Mouse (Mus musculus): ENCODE data around the gene Oxsr1. TPM values are rescaled to one million over a fixed set of nuclear protein-coding genes. Genes with fewer than 3 reads are reported as not detected.
"Not testable (repeated sequence)": the region's sequence is repeated elsewhere in the genome, so short reads cannot be mapped to it uniquely, and the experiment has no call there.

The Oxsr1 gene
- 37.3 and 38.1 TPM in 2 replicates for polyA plus RNA-seq (2012; rRNA removed)

GRCm38 (mm10) chr9:119322289-119323259, at the start of gene Oxsr1:
Gene Oxsr1 (minus strand): TSS chr9:119322427.
- DNase-seq (ENCODE audit: low spot score): peak; percentile 97

GRCm38 (mm10) chr9:119371251-119371650, 49.0 kb upstream of the Oxsr1 start:
- DNase-seq (ENCODE audit: low spot score): no peak

GRCm38 (mm10) chr9:119370770-119371169, 48.5 kb upstream of the Oxsr1 start:
- DNase-seq (ENCODE audit: low spot score): not testable (repeated sequence)

GRCm38 (mm10) chr9:119368367-119368766, 46.1 kb upstream of the Oxsr1 start:
- DNase-seq (ENCODE audit: low spot score): no peak

- no peak for DNase-seq (ENCODE audit: low spot score)
Measured at GRCm38 (mm10) chr9:119365284-119365683, 43.1 kb upstream of the Oxsr1 start, which contains the start of gene Slc22a14. Gene Slc22a14 (minus strand): TSS chr9:119365553.

- no peak for DNase-seq (ENCODE audit: low spot score)
Measured at GRCm38 (mm10) chr9:119363229-119363628, 41.0 kb upstream of the Oxsr1 start.

GRCm38 (mm10) chr9:119361416-119361815, 39.2 kb upstream of the Oxsr1 start:
- DNase-seq (ENCODE audit: low spot score): no peak

- DNase-seq (ENCODE audit: low spot score): no peak
Measured at GRCm38 (mm10) chr9:119358058-119358429, 35.8 kb upstream of the Oxsr1 start.

- peak; percentile 76 for DNase-seq (ENCODE audit: low spot score)
Measured at GRCm38 (mm10) chr9:119357331-119358057, 35.3 kb upstream of the Oxsr1 start, which contains the start of gene Xylb. Gene Xylb (plus strand): TSS chr9:119357381.

- DNase-seq (ENCODE audit: low spot score): no peak
Measured at GRCm38 (mm10) chr9:119355943-119356342, 33.7 kb upstream of the Oxsr1 start.

GRCm38 (mm10) chr9:119353926-119354325, 31.7 kb upstream of the Oxsr1 start:
- DNase-seq (ENCODE audit: low spot score): no peak

GRCm38 (mm10) chr9:119352060-119352459, 29.8 kb upstream of the Oxsr1 start:
- DNase-seq (ENCODE audit: low spot score): peak; percentile 63

GRCm38 (mm10) chr9:119350947-119351705, 28.9 kb upstream of the Oxsr1 start:
- DNase-seq (ENCODE audit: low spot score): no peak

- no peak for DNase-seq (ENCODE audit: low spot score)
Measured at GRCm38 (mm10) chr9:119350531-119350930, 28.3 kb upstream of the Oxsr1 start.

GRCm38 (mm10) chr9:119346376-119346775, 24.1 kb upstream of the Oxsr1 start:
- no peak for DNase-seq (ENCODE audit: low spot score)

- DNase-seq (ENCODE audit: low spot score): no peak
Measured at GRCm38 (mm10) chr9:119342728-119343127, 20.5 kb upstream of the Oxsr1 start.

- DNase-seq (ENCODE audit: low spot score): peak; percentile 80
Measured at GRCm38 (mm10) chr9:119340909-119341816, 18.9 kb upstream of the Oxsr1 start, which contains the start of gene Myd88. Gene Myd88 (minus strand): TSS chr9:119341411.

- DNase-seq (ENCODE audit: low spot score): no peak
Measured at GRCm38 (mm10) chr9:119340212-119340580, 18.0 kb upstream of the Oxsr1 start.

GRCm38 (mm10) chr9:119339558-119340211, 17.5 kb upstream of the Oxsr1 start, which contains the start of gene Acaa1a:
Gene Acaa1a (plus strand): TSS chr9:119339676.
- DNase-seq (ENCODE audit: low spot score): peak; percentile 71

- no peak for DNase-seq (ENCODE audit: low spot score)
Measured at GRCm38 (mm10) chr9:119339106-119339505, 16.9 kb upstream of the Oxsr1 start.
